Mouse (Mus musculus): Measurements from ENCODE around the gene Ifnk. TPM values are rescaled to one million over a fixed set of nuclear protein-coding genes. Genes with fewer than 3 reads are reported as not detected.

The Ifnk gene
- total RNA-seq (2014; fragmentation: Nextera tagmentation) (not detected in 2 replicates), total RNA-seq (2017) (not detected in 2 replicates)

- no peak for ATAC-seq (replicated peaks; ENCODE audit: low FRiP score, low TSS enrichment, poor library complexity, severe bottlenecking)
Observed at GRCm38 (mm10) chr4:35151756-35152155, at the start of gene Ifnk. Gene Ifnk, plus strand, starts transcription at chr4:35152056.

- ATAC-seq (replicated peaks; ENCODE audit: low FRiP score, low TSS enrichment, poor library complexity, severe bottlenecking): no peak
Observed at GRCm38 (mm10) chr4:35105115-35105773, 46.6 kb upstream of the Ifnk start.

GRCm38 (mm10) chr4:35112452-35112851, 39.4 kb upstream of the Ifnk start:
- ATAC-seq (replicated peaks; ENCODE audit: low FRiP score, low TSS enrichment, poor library complexity, severe bottlenecking): no peak

GRCm38 (mm10) chr4:35113516-35114248, 38.2 kb upstream of the Ifnk start:
- ATAC-seq (replicated peaks; ENCODE audit: low FRiP score, low TSS enrichment, poor library complexity, severe bottlenecking): no peak

- ATAC-seq (replicated peaks; ENCODE audit: low FRiP score, low TSS enrichment, poor library complexity, severe bottlenecking): no peak
Observed at GRCm38 (mm10) chr4:35114950-35115349, 36.9 kb upstream of the Ifnk start.

GRCm38 (mm10) chr4:35115933-35116332, 35.9 kb upstream of the Ifnk start:
- ATAC-seq (replicated peaks; ENCODE audit: low FRiP score, low TSS enrichment, poor library complexity, severe bottlenecking): no peak

- no peak for ATAC-seq (replicated peaks; ENCODE audit: low FRiP score, low TSS enrichment, poor library complexity, severe bottlenecking)
Observed at GRCm38 (mm10) chr4:35117144-35117543, 34.7 kb upstream of the Ifnk start.

- ATAC-seq (replicated peaks; ENCODE audit: low FRiP score, low TSS enrichment, poor library complexity, severe bottlenecking): no peak
Observed at GRCm38 (mm10) chr4:35118851-35119250, 33.0 kb upstream of the Ifnk start.

- no peak for ATAC-seq (replicated peaks; ENCODE audit: low FRiP score, low TSS enrichment, poor library complexity, severe bottlenecking)
Observed at GRCm38 (mm10) chr4:35120159-35120558, 31.7 kb upstream of the Ifnk start.

GRCm38 (mm10) chr4:35120575-35120974, 31.3 kb upstream of the Ifnk start:
- ATAC-seq (replicated peaks; ENCODE audit: low FRiP score, low TSS enrichment, poor library complexity, severe bottlenecking): no peak

- ATAC-seq (replicated peaks; ENCODE audit: low FRiP score, low TSS enrichment, poor library complexity, severe bottlenecking): no peak
Observed at GRCm38 (mm10) chr4:35121060-35121459, 30.8 kb upstream of the Ifnk start.

GRCm38 (mm10) chr4:35123087-35123486, 28.8 kb upstream of the Ifnk start:
- ATAC-seq (replicated peaks; ENCODE audit: low FRiP score, low TSS enrichment, poor library complexity, severe bottlenecking): no peak

- no peak for ATAC-seq (replicated peaks; ENCODE audit: low FRiP score, low TSS enrichment, poor library complexity, severe bottlenecking)
Observed at GRCm38 (mm10) chr4:35124027-35124426, 27.8 kb upstream of the Ifnk start.

GRCm38 (mm10) chr4:35125299-35125777, 26.5 kb upstream of the Ifnk start:
- ATAC-seq (replicated peaks; ENCODE audit: low FRiP score, low TSS enrichment, poor library complexity, severe bottlenecking): no peak

GRCm38 (mm10) chr4:35126776-35127175, 25.1 kb upstream of the Ifnk start:
- no peak for ATAC-seq (replicated peaks; ENCODE audit: low FRiP score, low TSS enrichment, poor library complexity, severe bottlenecking)

GRCm38 (mm10) chr4:35127759-35128158, 24.1 kb upstream of the Ifnk start:
- ATAC-seq (replicated peaks; ENCODE audit: low FRiP score, low TSS enrichment, poor library complexity, severe bottlenecking): no peak

GRCm38 (mm10) chr4:35130411-35130948, 21.4 kb upstream of the Ifnk start:
- ATAC-seq (replicated peaks; ENCODE audit: low FRiP score, low TSS enrichment, poor library complexity, severe bottlenecking): no peak

- ATAC-seq (replicated peaks; ENCODE audit: low FRiP score, low TSS enrichment, poor library complexity, severe bottlenecking): no peak
Observed at GRCm38 (mm10) chr4:35131592-35131991, 20.3 kb upstream of the Ifnk start.

GRCm38 (mm10) chr4:35133411-35133810, 18.4 kb upstream of the Ifnk start:
- no peak for ATAC-seq (replicated peaks; ENCODE audit: low FRiP score, low TSS enrichment, poor library complexity, severe bottlenecking)

GRCm38 (mm10) chr4:35134846-35135611, 16.8 kb upstream of the Ifnk start:
- ATAC-seq (replicated peaks; ENCODE audit: low FRiP score, low TSS enrichment, poor library complexity, severe bottlenecking): no peak
